ENCODE assay signal across 18 mouse cellular contexts in genomic region chr5:28192099-28192454, GRCm38 (mm10). TPM values are rescaled to one million over a fixed set of nuclear protein-coding genes. Genes with fewer than 3 reads are reported as not detected.
"Had no signal": no experiment of that assay in that cellular context is flagged by ENCODE, and none has a peak within 500 bp of the region (broad histone marks: within the 10 kb centered on the region; RNA-seq: fewer than 3 reads in every experiment).

No protein-coding gene starts in this region.

- H3K4me3 ChIP-seq: limb, embryonic 13.5 days; neural tube, embryonic 13.5 days had no signal

- H3K9me3 ChIP-seq: limb, embryonic 13.5 days; neural tube, embryonic 13.5 days had no signal

- H3K36me3 ChIP-seq: limb, embryonic 13.5 days; neural tube, embryonic 13.5 days had no signal

- H3K27ac ChIP-seq: limb, embryonic 13.5 days; liver, embryonic 14.5 days; neural tube, embryonic 13.5 days had no signal

- H3K4me1 ChIP-seq: limb, embryonic 13.5 days; neural tube, embryonic 13.5 days had no signal

- H3K9ac ChIP-seq: limb, embryonic 13.5 days; liver, embryonic 14.5 days; neural tube, embryonic 13.5 days had no signal

- DNase-seq: kidney, adult 18-20 months; kidney, postnatal 10 days; kidney, postnatal 4 days; left cerebral cortex, postnatal 4 days; lung, adult 18-20 months; retina, postnatal 1 day; right cerebral cortex, postnatal 4 days; spleen, adult 18-20 months; thymus, postnatal 36 days had no signal

- H3K4me2 ChIP-seq: limb, embryonic 13.5 days; neural tube, embryonic 13.5 days had no signal

RNA-seq across cellular contexts. Expression of gene En2, which starts 26.6 kb away (rescaled TPM):
- total RNA-seq: left cerebral cortex, postnatal 10 days; left cerebral cortex, postnatal 4 days; megakaryocyte-erythroid progenitor cell, adult 5-6 weeks had no signal
- polyA plus RNA-seq: limb, embryonic 13.5 days; liver, embryonic 14.5 days; lung, embryonic 16.5 days; neural tube, embryonic 13.5 days; stomach, embryonic 14.5 days; thymus, postnatal 0 days had no signal

RNA-seq across cellular contexts. Expression of gene Cnpy1, which starts 53.5 kb away (rescaled TPM):
- total RNA-seq: megakaryocyte-erythroid progenitor cell, adult 5-6 weeks had no signal
- polyA plus RNA-seq: liver, adult 2 months; stomach, embryonic 14.5 days; thymus, postnatal 0 days had no signal
